Mouse (Mus musculus): ENCODE measurements at regions not wholly inside any gene's neighbourhood (a gene's known extent, or its start where the extent isn't known, plus 50 kb on each side); places are given as distances from the start of the nearest gene placed in this dataset.

- no peaks in the 10 kb centered on the region for H3K4me1 ChIP-seq
- whole genome bisulfite sequencing, result 85% methylated on average over 3 of the region's 3 CpGs
- no peak overlapping the region for H3K9ac ChIP-seq
Measured at GRCm38 (mm10) chr12:54472407-54472806, 184.0 kb downstream of the Sptssa start.

GRCm38 (mm10) chr12:54467635-54468034 lies 188.7 kb downstream of the Sptssa start:
- Histone ChIP-seq H3K36me3 (no peaks in the 10 kb centered on the region), H3K4me1 (no peaks in the 10 kb centered on the region), H3K4me2 (replicated peaks) (no peak overlapping the region), H3K4me3 (no peak overlapping the region), H3K27me3 (no peaks in the 10 kb centered on the region), H3K9me3 (replicated peaks) (no peaks in the 10 kb centered on the region), H3K27ac (no peak overlapping the region), H3K9ac (no peak overlapping the region)
- no peak for ATAC-seq (ENCODE audit: low FRiP score)
- WGBS, result 82% methylated on average over 2 of the region's 2 CpGs

More at GRCm38 (mm10) chr12:54472407-54472806, 184.0 kb downstream of the Sptssa start:
- Histone ChIP-seq H3K27ac (no peak overlapping the region), H3K9me3 (replicated peaks) (no peaks in the 10 kb centered on the region), H3K36me3 (no peaks in the 10 kb centered on the region), H3K4me2 (replicated peaks) (no peak overlapping the region), H3K4me3 (no peak overlapping the region), H3K27me3 (no peaks in the 10 kb centered on the region)
- ATAC-seq (ENCODE audit: low FRiP score), result no peak

DNA sequence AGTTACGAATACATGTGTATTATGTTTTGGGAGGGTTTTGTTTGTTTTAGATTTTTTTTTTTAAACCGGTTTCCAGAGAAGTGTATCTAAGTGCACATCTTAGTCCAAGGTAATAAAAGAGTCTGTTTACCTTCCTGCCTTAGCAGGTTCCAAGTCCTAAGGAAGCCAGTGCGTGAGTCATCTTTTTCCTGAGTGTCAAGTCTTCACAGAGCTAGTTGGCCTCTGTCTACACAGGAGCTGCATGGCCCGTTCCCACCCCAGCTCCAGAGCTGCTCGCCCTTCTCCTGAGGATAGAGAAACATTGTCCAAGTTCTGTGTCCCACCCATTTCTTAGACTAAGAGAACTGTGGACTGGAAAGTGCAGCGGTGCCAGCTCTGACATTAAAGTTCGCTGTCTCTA lies 192.6 kb downstream of the Sptssa start:
- Histone ChIP-seq H3K4me1 (no peaks in the 10 kb centered on the region), H3K9ac (no peak overlapping the region), H3K4me2 (replicated peaks) (no peak overlapping the region), H3K36me3 (no peaks in the 10 kb centered on the region), H3K27me3 (no peaks in the 10 kb centered on the region), H3K27ac (no peak overlapping the region), H3K9me3 (replicated peaks) (no peaks in the 10 kb centered on the region), H3K4me3 (no peak overlapping the region)
- WGBS, result 88% methylated on average over 7 of the region's 7 CpGs
- ATAC-seq (ENCODE audit: low FRiP score), result no peak

DNA sequence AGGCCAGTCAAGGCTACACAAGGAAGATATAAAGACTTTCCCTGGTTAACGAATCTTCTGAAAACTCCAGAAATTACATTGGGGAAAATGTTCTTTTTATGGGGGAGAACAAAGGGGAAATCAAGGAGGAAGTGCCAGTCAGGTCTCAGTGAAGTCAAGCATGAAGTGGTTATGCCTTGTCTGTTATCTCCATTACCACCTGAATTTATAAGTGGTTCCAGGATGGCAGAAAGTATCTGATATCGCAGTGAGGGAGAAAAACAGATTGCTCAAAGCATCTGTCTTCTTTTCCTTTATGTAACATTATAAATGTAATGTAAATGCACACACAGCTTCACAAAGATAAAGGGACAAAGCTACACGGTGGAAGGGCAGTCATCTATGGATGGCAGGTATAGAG lies 195.0 kb downstream of the Sptssa start:
- no peaks in the 10 kb centered on the region for H3K36me3 ChIP-seq
- no peaks in the 10 kb centered on the region for H3K27me3 ChIP-seq
- no peak overlapping the region for H3K4me3 ChIP-seq
- ATAC-seq (ENCODE audit: low FRiP score), result no peak
- no peak overlapping the region for H3K4me2 ChIP-seq (replicated peaks)
- H3K27ac ChIP-seq, result no peak overlapping the region
- 85% methylated on average over 3 of the region's 3 CpGs for WGBS
- no peaks in the 10 kb centered on the region for H3K9me3 ChIP-seq (replicated peaks)
- H3K9ac ChIP-seq, result no peak overlapping the region
- H3K4me1 ChIP-seq, result no peaks in the 10 kb centered on the region

- H3K4me1 ChIP-seq, result no peaks in the 10 kb centered on the region
- H3K4me2 ChIP-seq (replicated peaks), result no peak overlapping the region
- no peaks in the 10 kb centered on the region for H3K36me3 ChIP-seq
- H3K27me3 ChIP-seq, result no peaks in the 10 kb centered on the region
- H3K9me3 ChIP-seq (replicated peaks), result no peaks in the 10 kb centered on the region
- H3K27ac ChIP-seq, result no peak overlapping the region
- 88% methylated on average over 7 of the region's 7 CpGs for WGBS
- ATAC-seq (ENCODE audit: low FRiP score), result no peak
- no peak overlapping the region for H3K4me3 ChIP-seq
- no peak overlapping the region for H3K9ac ChIP-seq
Measured at GRCm38 (mm10) chr12:54460135-54460523, 196.2 kb downstream of the Sptssa start.

- H3K9me3 ChIP-seq (replicated peaks), result no peaks in the 10 kb centered on the region
- H3K4me3 ChIP-seq, result no peak overlapping the region
- H3K27ac ChIP-seq, result no peak overlapping the region
- 81% methylated on average over 11 of the region's 11 CpGs for WGBS
- ATAC-seq (ENCODE audit: low FRiP score), result no peak
- H3K4me2 ChIP-seq (replicated peaks), result no peak overlapping the region
- H3K9ac ChIP-seq, result no peak overlapping the region
- H3K36me3 ChIP-seq, result no peaks in the 10 kb centered on the region
- no peaks in the 10 kb centered on the region for H3K27me3 ChIP-seq
- H3K4me1 ChIP-seq, result no peaks in the 10 kb centered on the region
Measured at GRCm38 (mm10) chr12:54459462-54460134, 196.8 kb downstream of the Sptssa start.

DNA sequence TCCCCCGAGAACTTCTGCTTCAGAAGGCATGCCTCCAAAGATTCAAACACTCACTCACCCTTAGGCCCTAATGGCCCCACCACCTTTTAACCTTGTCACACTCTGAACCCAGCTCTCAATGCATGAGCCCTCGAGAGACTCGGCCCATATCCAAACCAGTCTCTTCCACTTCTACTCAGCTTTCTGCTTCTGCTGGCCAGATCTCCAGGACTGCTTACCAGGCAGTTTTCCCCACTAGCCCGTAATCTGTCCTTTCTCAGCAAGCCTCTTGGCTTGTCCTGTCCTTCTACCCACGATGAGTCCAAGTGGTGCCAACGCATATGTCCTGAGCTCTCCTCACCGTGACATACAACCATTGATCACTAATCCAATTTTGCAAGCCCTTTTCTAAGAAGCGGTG lies 199.6 kb downstream of the Sptssa start:
- H3K4me1 ChIP-seq, result no peaks in the 10 kb centered on the region
- H3K4me2 ChIP-seq (replicated peaks), result no peak overlapping the region
- WGBS, result 90% methylated on average over 8 of the region's 8 CpGs
- H3K27me3 ChIP-seq, result no peaks in the 10 kb centered on the region
- H3K9ac ChIP-seq, result no peak overlapping the region
- no peak for ATAC-seq (ENCODE audit: low FRiP score)
- no peak overlapping the region for H3K27ac ChIP-seq
- no peaks in the 10 kb centered on the region for H3K36me3 ChIP-seq
- H3K9me3 ChIP-seq (replicated peaks), result no peaks in the 10 kb centered on the region
- no peak overlapping the region for H3K4me3 ChIP-seq

DNA sequence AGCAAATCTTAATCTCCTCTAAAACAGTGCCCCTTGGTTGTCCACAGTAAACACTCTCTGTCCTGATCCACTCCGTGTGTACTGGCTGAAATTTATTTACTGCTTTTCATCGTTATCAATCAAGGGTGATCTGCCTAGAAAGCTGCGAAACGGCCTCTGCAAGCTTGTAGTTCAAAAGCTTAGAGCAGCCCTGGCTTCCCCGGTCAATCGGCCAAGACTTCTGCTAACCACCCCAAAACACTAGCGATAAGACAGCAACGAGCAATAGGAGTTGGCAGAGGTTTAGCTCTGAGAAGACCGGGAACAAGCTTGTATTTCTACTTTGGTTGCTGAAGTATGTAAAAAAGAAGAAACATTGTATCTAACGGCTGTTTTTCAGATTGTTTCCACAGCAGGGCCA lies 201.8 kb downstream of the Sptssa start:
- Histone ChIP-seq H3K9ac (no peak overlapping the region), H3K27ac (no peak overlapping the region), H3K27me3 (no peaks in the 10 kb centered on the region), H3K36me3 (no peaks in the 10 kb centered on the region), H3K4me3 (no peak overlapping the region), H3K4me2 (replicated peaks) (no peak overlapping the region), H3K4me1 (0 out of 2 replicates have a peak, but pooled peaks cover 6% of the 10 kb centered on the region), H3K9me3 (replicated peaks) (no peaks in the 10 kb centered on the region)
- ATAC-seq (ENCODE audit: low FRiP score), result no peak
- 92% methylated on average over 10 of the region's 10 CpGs for WGBS

- no peak for ATAC-seq (ENCODE audit: low FRiP score)
- Histone ChIP-seq H3K4me1 (0 out of 2 replicates have a peak, but pooled peaks cover 6% of the 10 kb centered on the region), H3K9me3 (replicated peaks) (no peaks in the 10 kb centered on the region), H3K4me2 (replicated peaks) (no peak overlapping the region), H3K36me3 (no peaks in the 10 kb centered on the region), H3K27ac (no peak overlapping the region), H3K27me3 (no peaks in the 10 kb centered on the region), H3K9ac (no peak overlapping the region), H3K4me3 (no peak overlapping the region)
- WGBS, result 70% methylated on average over 4 of the region's 4 CpGs
Measured at GRCm38 (mm10) chr12:54453343-54453742, 203.0 kb downstream of the Sptssa start.

DNA sequence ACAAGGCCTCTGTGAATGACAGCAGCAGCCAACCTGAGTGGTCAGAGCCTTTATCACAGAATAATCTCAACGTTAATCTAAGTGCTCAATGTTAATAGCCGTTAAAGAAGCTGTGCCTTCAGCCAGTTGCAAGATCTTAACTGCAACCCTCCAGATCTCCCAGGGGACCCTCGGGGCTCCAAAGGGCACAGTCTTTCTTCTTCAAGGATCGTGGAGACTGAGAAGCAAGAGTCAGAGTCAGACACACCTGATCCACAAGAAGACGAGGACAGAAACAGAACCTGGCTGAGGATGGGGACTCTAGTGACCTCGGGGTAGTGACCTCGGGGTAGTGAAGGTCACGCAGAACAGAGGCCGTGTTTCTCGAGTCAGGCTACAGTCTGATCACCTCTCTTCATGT lies 206.0 kb downstream of the Sptssa start:
- H3K9me3 ChIP-seq (replicated peaks), result no peaks in the 10 kb centered on the region
- H3K27ac ChIP-seq, result no peak overlapping the region
- no peak for ATAC-seq (ENCODE audit: low FRiP score)
- no peak overlapping the region for H3K9ac ChIP-seq
- 0 out of 2 replicates have a peak, but pooled peaks cover 6% of the 10 kb centered on the region for H3K4me1 ChIP-seq
- no peak overlapping the region for H3K4me3 ChIP-seq
- H3K36me3 ChIP-seq, result no peaks in the 10 kb centered on the region
- WGBS, result 74% methylated on average over 10 of the region's 10 CpGs
- H3K4me2 ChIP-seq (replicated peaks), result no peak overlapping the region
- H3K27me3 ChIP-seq, result no peaks in the 10 kb centered on the region

GRCm38 (mm10) chr12:54448221-54448620 lies 208.2 kb downstream of the Sptssa start:
- Histone ChIP-seq H3K36me3 (no peaks in the 10 kb centered on the region), H3K9ac (no peak overlapping the region), H3K4me3 (no peak overlapping the region), H3K27me3 (no peaks in the 10 kb centered on the region), H3K9me3 (replicated peaks) (no peaks in the 10 kb centered on the region), H3K4me1 (0 out of 2 replicates have a peak, but pooled peaks cover 10% of the 10 kb centered on the region), H3K4me2 (replicated peaks) (no peak overlapping the region), H3K27ac (no peak overlapping the region)
- ATAC-seq (ENCODE audit: low FRiP score), result no peak
- WGBS, result 75% methylated on average over 2 of the region's 2 CpGs

- WGBS, result 78% methylated on average over 3 of the region's 3 CpGs
- Histone ChIP-seq H3K4me3 (no peak overlapping the region), H3K9ac (no peak overlapping the region), H3K9me3 (replicated peaks) (no peaks in the 10 kb centered on the region), H3K4me2 (replicated peaks) (no peak overlapping the region), H3K27ac (no peak overlapping the region), H3K27me3 (no peaks in the 10 kb centered on the region), H3K4me1 (0 out of 2 replicates have a peak, but pooled peaks cover 11% of the 10 kb centered on the region), H3K36me3 (no peaks in the 10 kb centered on the region)
- ATAC-seq (ENCODE audit: low FRiP score), result no peak
Measured at GRCm38 (mm10) chr12:54447354-54447753, 209.0 kb downstream of the Sptssa start.

- no peak for ATAC-seq (ENCODE audit: low FRiP score)
- 89% methylated on average over 7 of the region's 7 CpGs for WGBS
- no peak overlapping the region for H3K27ac ChIP-seq
Measured at GRCm38 (mm10) chr12:54446356-54446755, 210.0 kb downstream of the Sptssa start.

More at GRCm38 (mm10) chr12:54446356-54446755, 210.0 kb downstream of the Sptssa start:
- H3K9ac ChIP-seq, result no peak overlapping the region
- 0 out of 2 replicates have a peak, but pooled peaks cover 11% of the 10 kb centered on the region for H3K4me1 ChIP-seq
- H3K9me3 ChIP-seq (replicated peaks), result no peaks in the 10 kb centered on the region
- no peak overlapping the region for H3K4me3 ChIP-seq
- no peaks in the 10 kb centered on the region for H3K27me3 ChIP-seq
- H3K36me3 ChIP-seq, result no peaks in the 10 kb centered on the region
- no peak overlapping the region for H3K4me2 ChIP-seq (replicated peaks)
